Mouse (Mus musculus) heart, postnatal 0 days (tissue): ENCODE results near the gene Rapgef6. TPM values are rescaled to one million over a fixed set of nuclear protein-coding genes. Genes with fewer than 3 reads are reported as not detected.

ENCODE experiments used
- ATAC-seq: fragments of 200-750 bp; cut with Nextera tagmentation; 2 replicates; pipeline ENCODE4 v1.8.0; 2017; ENCODE audit warnings: low read depth, moderate number of reproducible peaks, moderate library complexity; ENCODE audit not compliant: insufficient read depth
- DNase-seq: peaks from one replicate; pipeline ENCODE4 v3.0.0-alpha.2; 2016; ENCODE audit warnings: low spot score
- H3K27ac ChIP-seq: fragments of 300-500 bp; sonication (generic); 2 replicates; pipeline ENCODE4 v1.5.1; 2014; ENCODE audit warnings: low read depth, mild to moderate bottlenecking
- H3K27me3 ChIP-seq: fragments of 300-500 bp; sonication (generic); 2 replicates; pipeline ENCODE4 v1.6.1; 2014; ENCODE audit warnings: low read length, mixed read lengths; ENCODE audit not compliant: control insufficient read depth, insufficient read depth
- H3K36me3 ChIP-seq: fragments of 300-500 bp; sonication (generic); replicated peaks from 2 replicates; pipeline ENCODE4 v1.6.1; 2014; ENCODE audit warnings: low read length, mixed read lengths; ENCODE audit not compliant: control insufficient read depth, insufficient read depth
- H3K4me1 ChIP-seq: fragments of 300-500 bp; sonication (generic); 2 replicates; pipeline ENCODE4 v1.6.1; 2014; ENCODE audit warnings: antibody characterized with exemption; ENCODE audit not compliant: control insufficient read depth, insufficient read depth
- H3K4me2 ChIP-seq: fragments of 300-500 bp; sonication (generic); 2 replicates; pipeline ENCODE4 v1.6.1; 2014; ENCODE audit warnings: low read depth, mild to moderate bottlenecking, low read length, moderate library complexity
- H3K4me3 ChIP-seq: fragments of 300-500 bp; sonication (generic); 2 replicates; pipeline ENCODE4 v1.5.1; 2014; ENCODE audit warnings: low read depth, low read length
- H3K9ac ChIP-seq: fragments of 300-500 bp; sonication (generic); replicated peaks from 2 replicates; pipeline ENCODE4 v1.6.1; 2014; ENCODE audit warnings: low read depth, low read length, mixed read lengths
- H3K9me3 ChIP-seq: fragments of 300-500 bp; sonication (generic); replicated peaks from 2 replicates; pipeline ENCODE4 v1.6.1; 2016; ENCODE audit warnings: low read length; ENCODE audit not compliant: control insufficient read depth
- CTCF ChIP-seq: IDR thresholded peaks from 2 replicates; pipeline ENCODE4 v1.5.1; 2016; ENCODE audit warnings: antibody characterized with exemption, control low read depth, low read depth
- EP300 ChIP-seq: IDR thresholded peaks from 2 replicates; pipeline ENCODE4 v1.6.1; 2016; ENCODE audit warnings: antibody characterized with exemption, low read depth
- WGBS: fragments of 180-500 bp; shearing (Covaris S2); extraction: QIAGEN DNeasy Blood & Tissue Kit; methylation state at CpG from one replicate; pipeline ENCODE4 v1.1.7; 2014; 5-methylcytosine and 5-hydroxymethylcytosine counted together
- polyA plus RNA-seq: library from polyadenylated mRNA; unstranded; fragments of >200 nt; fragmentation: Nextera tagmentation; extraction: Ambion mirVana; gene quantifications from 2 replicates; pipeline ENCODE4 v1.2.1, GENCODE M21; 2015
- total RNA-seq: library from RNA; depleted of rRNA; stranded (reverse); fragments of >200 nt; gene quantifications from 2 replicates; pipeline ENCODE4 v1.2.3, GENCODE M21; 2014; ENCODE audit warnings: low replicate concordance; rRNA removed

The Rapgef6 gene
- 18.1 and 22.3 TPM in 2 replicates for total RNA-seq
- polyA plus RNA-seq: 17.0 and 17.5 TPM in 2 replicates

DNA sequence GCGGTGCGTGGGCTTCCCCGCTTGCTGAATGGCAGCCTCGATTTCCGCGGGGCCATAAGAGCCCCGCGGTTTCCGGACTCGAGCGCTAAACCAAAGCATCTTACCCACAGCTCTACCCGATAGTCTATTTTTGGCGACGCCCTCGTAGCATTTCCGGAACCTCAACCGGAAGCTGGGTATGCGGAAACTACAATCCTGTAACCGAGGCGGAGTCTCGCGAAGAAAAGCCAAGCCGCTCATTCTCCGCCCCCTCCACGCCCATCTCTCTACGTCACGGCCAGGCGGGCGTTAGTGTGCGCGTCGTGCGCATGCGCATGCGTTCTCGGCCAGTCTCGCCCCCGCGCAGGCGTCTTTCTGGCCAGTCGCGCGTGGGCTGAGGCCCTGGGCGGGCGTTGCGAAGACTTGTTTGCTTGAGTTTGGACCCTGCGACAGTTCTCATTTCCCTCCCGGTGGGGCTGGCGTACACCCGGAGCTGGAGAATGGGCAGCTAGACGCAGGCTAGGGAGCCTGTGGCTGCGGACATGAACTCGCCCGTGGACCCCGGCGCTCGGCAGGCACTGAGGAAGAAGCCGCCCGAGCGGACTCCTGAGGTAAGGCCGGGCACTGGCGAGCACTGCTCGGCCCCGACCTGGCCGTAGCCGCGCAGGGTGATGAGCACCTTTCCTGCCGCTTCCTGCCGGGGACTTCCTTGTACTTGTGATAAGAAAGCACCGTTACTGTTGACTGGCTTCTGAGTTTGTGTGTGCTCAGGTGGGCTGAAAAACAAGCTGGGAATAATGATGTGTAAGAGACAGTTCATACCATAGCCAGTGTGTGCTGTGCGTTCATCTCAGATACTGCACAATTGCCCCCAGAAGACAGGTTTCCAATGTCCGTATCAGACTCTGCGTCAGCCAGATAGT, at the start of gene Rapgef6:
TSS of gene Rapgef6 (plus strand) at position 319 of the 902 bp plus-strand sequence.
- peak; percentile 96 for ATAC-seq
- DNase-seq: peak; percentile 99
- WGBS: under 1% methylated on average over 73 of the region's 73 CpGs
- Histone ChIP-seq H3K4me3 (peak within 1 kb of the TSS; percentile 75), H3K36me3 (no peaks in the 10 kb centered on the region), H3K27ac (peak within 1 kb of the TSS; percentile 92), H3K27me3 (no peaks in the 10 kb centered on the region), H3K9ac (peak within 1 kb of the TSS; percentile 74), H3K4me2 (peak within 1 kb of the TSS; percentile 72), H3K4me1 (peaks cover 32% of the 10 kb centered on the region), H3K9me3 (no peaks in the 10 kb centered on the region)
- TF ChIP-seq CTCF: no peak
- no peak; the same call in 1 of the 2 replicates for TF ChIP-seq EP300

DNA sequence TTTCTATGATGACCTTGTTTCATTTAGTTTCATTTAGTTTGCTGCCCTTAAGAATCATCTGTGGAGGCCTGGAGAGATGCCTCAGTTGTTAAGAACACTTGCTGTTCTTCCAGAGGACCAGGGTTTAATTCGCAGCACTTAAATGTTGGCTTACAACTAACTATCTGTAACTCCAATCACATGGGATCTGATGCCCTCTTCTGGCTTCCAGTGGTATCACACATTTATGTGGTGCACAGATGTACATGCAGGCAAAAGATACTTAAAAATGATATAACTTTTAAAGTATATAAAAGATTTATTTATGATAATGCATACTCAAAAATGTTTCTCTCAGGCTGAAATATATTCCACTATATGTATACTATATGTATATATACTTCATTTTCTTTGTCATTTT, 44.2 kb upstream of the Rapgef6 start:
- no peaks in the 10 kb centered on the region for H3K27me3 ChIP-seq
- H3K27ac ChIP-seq: no peak overlapping the region
- no peaks in the 10 kb centered on the region for H3K4me1 ChIP-seq
- WGBS: 78% methylated on average over 1 of the region's 1 CpGs
- peaks cover 3% of the 10 kb centered on the region; the same call in 1 of the 2 replicates for H3K9me3 ChIP-seq
- peak; percentile 53 for TF ChIP-seq CTCF
- no peak for TF ChIP-seq EP300
- no peak overlapping the region for H3K4me3 ChIP-seq
- no peak for ATAC-seq
- no peak for DNase-seq
- H3K36me3 ChIP-seq: peaks cover 18% of the 10 kb centered on the region
- H3K4me2 ChIP-seq: no peak overlapping the region
- no peak overlapping the region for H3K9ac ChIP-seq

DNA sequence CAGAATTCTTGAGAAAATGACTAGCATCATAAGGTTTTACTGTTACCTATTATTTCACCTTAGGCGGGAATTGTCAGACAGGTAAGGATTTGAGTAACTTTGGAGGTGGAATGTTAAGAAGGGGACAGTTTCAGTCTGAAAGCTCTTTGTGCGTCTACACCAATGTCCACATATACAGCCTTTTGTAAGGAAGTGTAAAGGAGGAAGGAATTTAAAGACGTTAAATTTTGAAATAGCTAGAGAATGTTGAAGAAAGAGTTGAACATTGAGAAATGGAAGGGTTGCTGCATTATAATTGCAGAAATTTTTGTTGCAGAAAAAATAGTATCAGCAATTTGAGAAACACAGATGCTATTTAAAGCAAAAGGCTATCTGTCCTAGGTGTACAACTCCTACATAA, 36.6 kb upstream of the Rapgef6 start:
- Histone ChIP-seq H3K9ac (no peak overlapping the region), H3K27ac (no peak overlapping the region), H3K4me3 (no peak overlapping the region), H3K36me3 (peaks cover 9% of the 10 kb centered on the region), H3K4me1 (no peaks in the 10 kb centered on the region), H3K4me2 (no peak overlapping the region), H3K27me3 (no peaks in the 10 kb centered on the region), H3K9me3 (no peaks in the 10 kb centered on the region)
- TF ChIP-seq CTCF (no peak), EP300 (no peak)
- DNase-seq (no peak), ATAC-seq (no peak)
- 86% methylated on average over 3 of the region's 3 CpGs for WGBS

DNA sequence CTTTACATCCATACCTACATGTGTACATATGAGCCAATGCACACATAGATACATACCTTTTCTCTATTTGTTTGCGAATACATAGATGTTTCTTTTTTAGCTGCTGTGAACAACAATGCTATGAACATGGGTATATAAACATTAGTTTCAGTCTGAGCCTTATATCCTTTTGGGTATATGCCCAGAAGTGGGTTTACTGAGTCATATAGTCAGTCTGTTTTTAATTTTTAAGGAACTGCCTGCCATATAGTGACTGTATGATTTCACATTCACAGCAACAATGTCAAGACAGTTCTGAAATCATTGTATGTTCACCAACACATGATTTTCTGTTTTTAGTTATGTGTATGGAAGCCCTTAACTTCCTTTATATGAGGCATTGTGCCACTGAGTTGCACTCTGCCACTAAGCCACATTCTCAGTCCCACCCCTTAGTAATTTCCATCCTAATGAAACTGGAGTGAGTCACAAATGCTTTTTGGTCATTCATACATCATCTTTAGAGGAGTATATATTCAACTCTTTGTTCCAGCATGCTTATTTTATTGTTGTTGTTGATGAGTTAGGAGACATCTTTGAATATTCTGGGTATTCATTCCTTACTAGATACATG, 30.6 kb upstream of the Rapgef6 start:
- H3K27ac ChIP-seq: no peak overlapping the region
- no peak for ATAC-seq
- no peak for TF ChIP-seq EP300
- TF ChIP-seq CTCF: no peak
- peaks cover 13% of the 10 kb centered on the region for H3K36me3 ChIP-seq
- H3K9ac ChIP-seq: no peak overlapping the region
- no peak for DNase-seq
- H3K27me3 ChIP-seq: no peaks in the 10 kb centered on the region
- H3K4me1 ChIP-seq: no peaks in the 10 kb centered on the region
- H3K4me2 ChIP-seq: no peak overlapping the region
- H3K9me3 ChIP-seq: no peaks in the 10 kb centered on the region
- WGBS: 89% methylated on average over 1 of the region's 1 CpGs
- H3K4me3 ChIP-seq: no peak overlapping the region

DNA sequence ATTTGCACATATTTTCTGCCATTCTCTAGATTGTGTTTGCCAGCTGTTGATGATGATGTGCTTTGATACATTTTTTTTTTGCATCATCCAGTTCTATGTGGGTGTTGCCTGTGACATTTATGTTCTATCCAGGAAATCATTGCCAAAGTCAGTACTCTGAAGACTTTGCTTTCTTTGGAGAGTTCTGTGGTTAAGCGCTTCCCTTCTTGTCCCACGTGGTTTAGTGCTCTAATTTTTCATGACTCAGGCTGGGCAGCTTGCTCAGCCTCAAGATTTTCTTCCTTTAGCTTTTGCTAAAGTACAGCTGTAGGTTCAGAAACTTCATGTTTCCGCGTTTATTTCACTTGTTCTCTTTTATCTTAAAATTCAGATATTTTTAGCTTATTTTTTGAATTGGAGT, 30.1 kb upstream of the Rapgef6 start:
- H3K4me2 ChIP-seq: no peak overlapping the region
- no peak overlapping the region for H3K27ac ChIP-seq
- ATAC-seq: no peak
- H3K9me3 ChIP-seq: no peaks in the 10 kb centered on the region
- H3K36me3 ChIP-seq: peaks cover 16% of the 10 kb centered on the region; the same call in 1 of the 2 replicates
- DNase-seq: peak; percentile 11
- no peak overlapping the region for H3K9ac ChIP-seq
- no peaks in the 10 kb centered on the region for H3K27me3 ChIP-seq
- no peak overlapping the region for H3K4me3 ChIP-seq
- no peaks in the 10 kb centered on the region for H3K4me1 ChIP-seq
- TF ChIP-seq EP300: no peak
- no peak for TF ChIP-seq CTCF
- 63% methylated on average over 4 of the region's 4 CpGs for WGBS
